Mouse (Mus musculus) left cerebral cortex, postnatal 36 days (tissue): ENCODE data around the gene Rab5c. TPM values are rescaled to one million over a fixed set of nuclear protein-coding genes. Genes with fewer than 3 reads are reported as not detected.

Source experiments
- DNase-seq, 2 experiments: peaks; one replicate each; pipeline ENCODE4 v3.0.0; 2021 to 2022; ENCODE audit warnings: low spot score in 2 of 2, mixed read lengths in 1 of 2
- intact Hi-C: fragments of 180-260 bp; cut with DNase I; formaldehyde crosslinking; loops from one replicate; pipeline ENCODE4 v1.15.1; 2025
- total RNA-seq, 2 experiments: library from RNA; stranded (reverse); gene quantifications; 2 replicates each; pipeline ENCODE4 v1.2.3; 2021

The Rab5c gene
- total RNA-seq, 2 experiments from 2014 or later = 138 to 156 TPM

GRCm38 (mm10) chr11:100756476-100756875 lies 18.5 kb upstream of the Rab5c start:
- intact Hi-C loops = no loop called here
- DNase-seq = no peak

GRCm38 (mm10) chr11:100754693-100755057 lies 16.7 kb upstream of the Rab5c start:
- intact Hi-C loops = no loop called here
- DNase-seq = peak in 1 of 2 experiments; percentile 61

- peak; percentile 81 to 86 for DNase-seq
- intact Hi-C loops = no loop called here
Measured at GRCm38 (mm10) chr11:100754021-100754692, 16.1 kb upstream of the Rab5c start.

- intact Hi-C loops = no loop called here
- DNase-seq = no peak
Measured at GRCm38 (mm10) chr11:100752294-100752693, 14.3 kb upstream of the Rab5c start.

GRCm38 (mm10) chr11:100750127-100750526 lies 12.1 kb upstream of the Rab5c start:
- peak in 1 of 2 experiments; percentile 53 for DNase-seq
- intact Hi-C loops = no loop called here

- intact Hi-C loops = no loop called here
- peak; percentile 60 to 73 for DNase-seq
Measured at GRCm38 (mm10) chr11:100749469-100749868, 11.5 kb upstream of the Rab5c start.

- DNase-seq = no peak
- intact Hi-C loops = no loop called here
Measured at GRCm38 (mm10) chr11:100748620-100749019, 10.6 kb upstream of the Rab5c start.

- no peak for DNase-seq
- intact Hi-C loops = no loop called here
Measured at GRCm38 (mm10) chr11:100747114-100747513, 9.1 kb upstream of the Rab5c start.

GRCm38 (mm10) chr11:100746546-100746945 lies 8.5 kb upstream of the Rab5c start:
- intact Hi-C loops = no loop called here

GRCm38 (mm10) chr11:100745085-100745484 lies 7.1 kb upstream of the Rab5c start:
- DNase-seq = no peak
- intact Hi-C loops = no loop called here

More at GRCm38 (mm10) chr11:100746546-100746945, 8.5 kb upstream of the Rab5c start:
- no peak for DNase-seq

GRCm38 (mm10) chr11:100741348-100741747 lies 3.3 kb upstream of the Rab5c start:
- DNase-seq = no peak
- intact Hi-C loops = no loop called here

GRCm38 (mm10) chr11:100738749-100739148 lies 734 bp upstream of the Rab5c start:
- no peak for DNase-seq
- intact Hi-C loops = no loop called here

GRCm38 (mm10) chr11:100737105-100737733 lies 796 bp downstream of the Rab5c start:
- intact Hi-C loops = no loop called here
- DNase-seq = no peak

- intact Hi-C loops = no loop called here
Measured at GRCm38 (mm10) chr11:100736746-100737080, 1.3 kb downstream of the Rab5c start.

GRCm38 (mm10) chr11:100735954-100736745 lies 1.9 kb downstream of the Rab5c start:
- DNase-seq = no peak
- intact Hi-C loops = no loop called here

More at GRCm38 (mm10) chr11:100736746-100737080, 1.3 kb downstream of the Rab5c start:
- no peak for DNase-seq

GRCm38 (mm10) chr11:100735134-100735865 lies 2.7 kb downstream of the Rab5c start:
- DNase-seq = no peak
- intact Hi-C loops = no loop called here

- DNase-seq = no peak
- intact Hi-C loops = no loop called here
Measured at GRCm38 (mm10) chr11:100730477-100731205, 7.4 kb downstream of the Rab5c start.

GRCm38 (mm10) chr11:100729976-100730375 lies 8.0 kb downstream of the Rab5c start:
- no peak for DNase-seq
- intact Hi-C loops = no loop called here

- intact Hi-C loops = no loop called here
- DNase-seq = no peak
Measured at GRCm38 (mm10) chr11:100728601-100729000, 9.4 kb downstream of the Rab5c start.
